Mouse (Mus musculus) heart, embryonic 15.5 days (tissue): Measurements from ENCODE around the gene Zfp64. TPM values are rescaled to one million over a fixed set of nuclear protein-coding genes. Genes with fewer than 3 reads are reported as not detected.
A peak's percentile ranks its signal among the peaks of the same experiment; 100 is the strongest.

ENCODE experiments used
- ATAC-seq: fragments of 200-750 bp; cut with Nextera tagmentation; replicated peaks from 2 replicates; pipeline ENCODE4 v1.8.0; 2017; ENCODE audit warnings: low read depth, moderate TSS enrichment; ENCODE audit not compliant: insufficient number of reproducible peaks, insufficient read depth, low FRiP score
- H3K27ac ChIP-seq: fragments of 300-500 bp; sonication (generic); 2 replicates; pipeline ENCODE4 v1.5.1; 2015; ENCODE audit warnings: mild to moderate bottlenecking, inconsistent platforms
- H3K27me3 ChIP-seq: fragments of 300-500 bp; sonication (generic); 2 replicates; pipeline ENCODE4 v1.6.1; 2015; ENCODE audit warnings: inconsistent platforms
- H3K36me3 ChIP-seq: fragments of 300-500 bp; sonication (generic); 2 replicates; pipeline ENCODE4 v1.6.1; 2015; ENCODE audit warnings: mild to moderate bottlenecking, inconsistent platforms
- H3K4me1 ChIP-seq: fragments of 300-500 bp; sonication (generic); replicated peaks from 2 replicates; pipeline ENCODE4 v1.6.1; 2015; ENCODE audit warnings: inconsistent platforms
- H3K4me2 ChIP-seq: fragments of 300-500 bp; sonication (generic); 2 replicates; pipeline ENCODE4 v1.6.1; 2015; ENCODE audit warnings: inconsistent platforms, mild to moderate bottlenecking, moderate library complexity
- H3K4me3 ChIP-seq: fragments of 300-500 bp; sonication (generic); 2 replicates; pipeline ENCODE4 v1.5.1; 2015; ENCODE audit warnings: mild to moderate bottlenecking, inconsistent platforms
- H3K9ac ChIP-seq: fragments of 300-500 bp; sonication (generic); 2 replicates; pipeline ENCODE4 v1.6.1; 2015; ENCODE audit warnings: mild to moderate bottlenecking, inconsistent platforms
- H3K9me3 ChIP-seq: fragments of 300-500 bp; sonication (generic); replicated peaks from 2 replicates; pipeline ENCODE4 v1.6.1; 2016; ENCODE audit warnings: inconsistent platforms
- WGBS: fragments of 180-500 bp; shearing (Covaris S2); methylation state at CpG from one replicate; pipeline ENCODE4 v1.1.7; 2015; ENCODE audit warnings: mixed read lengths; 5-methylcytosine and 5-hydroxymethylcytosine counted together
- polyA plus RNA-seq: library from polyadenylated mRNA; unstranded; fragments of >200 nt; fragmentation: Nextera tagmentation; extraction: Ambion mirVana; gene quantifications from 2 replicates; pipeline ENCODE4 v1.2.1, GENCODE M21; 2015

Gene Zfp64
- polyA plus RNA-seq, 1 experiment from 2014 or later: 13.2 TPM

- WGBS: 95% methylated on average over 20 of the region's 20 CpGs
- H3K4me2 ChIP-seq: no peak overlapping the region
- no peaks in the 10 kb centered on the region for H3K9me3 ChIP-seq
- H3K4me3 ChIP-seq: no peak overlapping the region
- H3K4me1 ChIP-seq: no peaks in the 10 kb centered on the region
- H3K36me3 ChIP-seq: no peaks in the 10 kb centered on the region
- H3K9ac ChIP-seq: no peak overlapping the region
- ATAC-seq: no peak
- H3K27me3 ChIP-seq: no peaks in the 10 kb centered on the region
- no peak overlapping the region for H3K27ac ChIP-seq
These were observed 14.7 kb upstream of the Zfp64 start for GRCm38 (mm10) chr2:168970131-168970530.

- no peak overlapping the region for H3K27ac ChIP-seq
- H3K9me3 ChIP-seq: no peaks in the 10 kb centered on the region
- H3K4me2 ChIP-seq: no peak overlapping the region
- H3K27me3 ChIP-seq: no peaks in the 10 kb centered on the region
- ATAC-seq: no peak
- 70% methylated on average over 12 of the region's 12 CpGs for WGBS
- H3K4me1 ChIP-seq: no peaks in the 10 kb centered on the region
- no peak overlapping the region for H3K9ac ChIP-seq
- H3K36me3 ChIP-seq: no peaks in the 10 kb centered on the region
- no peak overlapping the region for H3K4me3 ChIP-seq
These were observed 12.9 kb upstream of the Zfp64 start for GRCm38 (mm10) chr2:168968136-168968925.

GRCm38 (mm10) chr2:168966525-168966924 lies 11.1 kb upstream of the Zfp64 start:
- Histone ChIP-seq H3K27me3 (no peaks in the 10 kb centered on the region), H3K9me3 (no peaks in the 10 kb centered on the region), H3K27ac (no peak overlapping the region), H3K4me2 (no peak overlapping the region), H3K36me3 (no peaks in the 10 kb centered on the region), H3K4me3 (no peak overlapping the region), H3K9ac (no peak overlapping the region), H3K4me1 (no peaks in the 10 kb centered on the region)
- WGBS: 77% methylated on average over 6 of the region's 6 CpGs
- ATAC-seq: no peak

GRCm38 (mm10) chr2:168964849-168965248 lies 9.5 kb upstream of the Zfp64 start:
- no peaks in the 10 kb centered on the region for H3K4me1 ChIP-seq
- no peaks in the 10 kb centered on the region for H3K9me3 ChIP-seq
- H3K27ac ChIP-seq: no peak overlapping the region
- H3K4me2 ChIP-seq: no peak overlapping the region
- H3K27me3 ChIP-seq: no peaks in the 10 kb centered on the region
- no peak overlapping the region for H3K9ac ChIP-seq
- 88% methylated on average over 5 of the region's 5 CpGs for WGBS
- no peak overlapping the region for H3K4me3 ChIP-seq
- no peaks in the 10 kb centered on the region for H3K36me3 ChIP-seq
- ATAC-seq: no peak

- Histone ChIP-seq H3K9ac (no peak overlapping the region), H3K4me3 (no peak overlapping the region), H3K4me1 (no peaks in the 10 kb centered on the region), H3K27ac (no peak overlapping the region), H3K4me2 (no peak overlapping the region), H3K36me3 (no peaks in the 10 kb centered on the region), H3K27me3 (no peaks in the 10 kb centered on the region), H3K9me3 (no peaks in the 10 kb centered on the region)
- no peak for ATAC-seq
- WGBS: 83% methylated on average over 4 of the region's 4 CpGs
These were observed 6.6 kb upstream of the Zfp64 start for GRCm38 (mm10) chr2:168961729-168962666.

- no peak for ATAC-seq
- Histone ChIP-seq H3K4me2 (no peak overlapping the region), H3K27ac (no peak overlapping the region), H3K9me3 (no peaks in the 10 kb centered on the region), H3K4me1 (peaks cover 2% of the 10 kb centered on the region), H3K27me3 (no peaks in the 10 kb centered on the region), H3K9ac (no peak overlapping the region), H3K36me3 (no peaks in the 10 kb centered on the region), H3K4me3 (no peak overlapping the region)
- WGBS: 75% methylated on average over 3 of the region's 3 CpGs
These were observed 5.4 kb upstream of the Zfp64 start for GRCm38 (mm10) chr2:168960814-168961213.

- H3K27ac ChIP-seq: no peak overlapping the region
- no peak overlapping the region for H3K4me2 ChIP-seq
- no peaks in the 10 kb centered on the region for H3K9me3 ChIP-seq
- no peak overlapping the region for H3K9ac ChIP-seq
- 78% methylated on average over 14 of the region's 14 CpGs for WGBS
- H3K27me3 ChIP-seq: no peaks in the 10 kb centered on the region
- H3K4me3 ChIP-seq: no peak overlapping the region
- H3K4me1 ChIP-seq: peaks cover 9% of the 10 kb centered on the region
- no peak for ATAC-seq
- H3K36me3 ChIP-seq: no peaks in the 10 kb centered on the region
These were observed 4.0 kb upstream of the Zfp64 start for GRCm38 (mm10) chr2:168959339-168959885.

GRCm38 (mm10) chr2:168955850-168956346 lies 511 bp upstream of the Zfp64 start:
- H3K4me1 ChIP-seq: peaks cover 19% of the 10 kb centered on the region
- WGBS: 41% methylated on average over 10 of the region's 10 CpGs
- peak overlapping the region; percentile 97; the same call in 1 of the 2 replicates for H3K9ac ChIP-seq
- peak overlapping the region; percentile 93 for H3K4me2 ChIP-seq
- ATAC-seq: 0 out of 2 replicates have a peak, but pooled peaks have one; percentile 3
- no peaks in the 10 kb centered on the region for H3K9me3 ChIP-seq
- no peaks in the 10 kb centered on the region for H3K27me3 ChIP-seq
- peak overlapping the region; percentile 95 for H3K27ac ChIP-seq
- H3K36me3 ChIP-seq: peaks cover 6% of the 10 kb centered on the region; the same call in 1 of the 2 replicates
- peak overlapping the region; percentile 96 for H3K4me3 ChIP-seq

GRCm38 (mm10) chr2:168954376-168954775 lies 1.0 kb downstream of the Zfp64 start:
- 3% methylated on average over 8 of the region's 8 CpGs for WGBS
- H3K9ac ChIP-seq: peak overlapping the region; percentile 97
- peaks cover 21% of the 10 kb centered on the region for H3K36me3 ChIP-seq
- H3K27me3 ChIP-seq: no peaks in the 10 kb centered on the region
- ATAC-seq: no peak
- H3K9me3 ChIP-seq: no peaks in the 10 kb centered on the region
- peaks cover 19% of the 10 kb centered on the region for H3K4me1 ChIP-seq
- H3K4me2 ChIP-seq: peak overlapping the region; percentile 93
- H3K4me3 ChIP-seq: peak overlapping the region; percentile 96
- no peak overlapping the region for H3K27ac ChIP-seq

- WGBS: 81% methylated on average over 6 of the region's 6 CpGs
- ATAC-seq: no peak
- Histone ChIP-seq H3K27me3 (no peaks in the 10 kb centered on the region), H3K4me2 (no peak overlapping the region), H3K9ac (no peak overlapping the region), H3K27ac (no peak overlapping the region), H3K4me1 (peaks cover 1% of the 10 kb centered on the region; the same call in 1 of the 2 replicates), H3K36me3 (peaks cover 66% of the 10 kb centered on the region), H3K4me3 (no peak overlapping the region), H3K9me3 (no peaks in the 10 kb centered on the region)
These were observed 6.9 kb downstream of the Zfp64 start for GRCm38 (mm10) chr2:168948506-168948905.

GRCm38 (mm10) chr2:168947663-168948062 lies 7.7 kb downstream of the Zfp64 start:
- no peak overlapping the region for H3K27ac ChIP-seq
- peaks cover 67% of the 10 kb centered on the region for H3K36me3 ChIP-seq
- ATAC-seq: no peak
- H3K27me3 ChIP-seq: no peaks in the 10 kb centered on the region
- 93% methylated on average over 1 of the region's 1 CpGs for WGBS
- no peaks in the 10 kb centered on the region for H3K4me1 ChIP-seq
- no peak overlapping the region for H3K9ac ChIP-seq
- no peak overlapping the region for H3K4me3 ChIP-seq
- no peak overlapping the region for H3K4me2 ChIP-seq
- H3K9me3 ChIP-seq: no peaks in the 10 kb centered on the region
